Mouse (Mus musculus) embryonic stem cell, embryonic (primary cell): Measurements from ENCODE around the gene Pramel4.
"Not testable (repeated sequence)": the region's sequence is repeated elsewhere in the genome, so short reads cannot be mapped to it uniquely, and the experiment has no call there.

ENCODE experiments used
- CTCF ChIA-PET, 4 experiments: fragments of 300-600 bp in 2 of 4; fragments of 350-600 bp in 2 of 4; sonication (Branson Sonifier 250); formaldehyde crosslinking; loops; one replicate each; lab custom pipeline; 2022; ENCODE audit warnings: inconsistent platforms in 2 of 4; lab: Charles Lee
- POLR2A ChIA-PET, 4 experiments: fragments of 300-600 bp in 2 of 4; fragments of 350-600 bp in 2 of 4; sonication (Branson Sonifier 250); formaldehyde crosslinking; loops; one replicate each; lab custom pipeline; 2022; ENCODE audit warnings: antibody characterized with exemption in 4 of 4, inconsistent platforms in 1 of 4; lab: Charles Lee

Gene Pramel4

GRCm38 (mm10) chr4:144058826-144059225 is at the start of gene Pramel4:
Pramel4 (plus strand) TSS chr4:144059126.
- CTCF ChIA-PET, POLR2A ChIA-PET: not testable (repeated sequence)

- CTCF ChIA-PET, POLR2A ChIA-PET: not testable (repeated sequence)
Observed at GRCm38 (mm10) chr4:144106174-144106573, 47.2 kb downstream of the Pramel4 start, which contains the start of gene Gm13102. Gm13102 (plus strand) TSS chr4:144106474.
